In genomic region chr10:75677571-75677970, GRCm38 (mm10) we compare ENCODE assay signal across 11 mouse cellular contexts. TPM values are rescaled to one million over a fixed set of nuclear protein-coding genes. Genes with fewer than 3 reads are reported as not detected.
A peak's percentile ranks its signal among the peaks of the same experiment; 100 is the strongest.
DNase-seq lines count a peak whose midpoint lies in the region; ATAC-seq and TF ChIP-seq lines count a peak whose summit lies in the region.
"Had no signal": no experiment of that assay in that cellular context is flagged by ENCODE, and none has a peak within 500 bp of the region (broad histone marks: within the 10 kb centered on the region; RNA-seq: fewer than 3 reads in every experiment).

No protein-coding gene starts in this region.

- no peak for TF ChIP-seq CTCF in olfactory bulb, adult 2 months (IDR thresholded peaks at IDR 0.05; ENCODE audit: insufficient read depth, low read depth, low read length)

- no peak overlapping the region for H3K9ac ChIP-seq in limb, embryonic 15.5 days
- no peak overlapping the region for H3K9ac ChIP-seq in embryonic facial prominence, embryonic 15.5 days

- H3K4me2 ChIP-seq in limb, embryonic 15.5 days: no peak overlapping the region
- no peak overlapping the region for H3K4me2 ChIP-seq in embryonic facial prominence, embryonic 15.5 days (replicated peaks)

- TF ChIP-seq POLR2A in olfactory bulb, adult 2 months (IDR thresholded peaks at IDR 0.05; ENCODE audit: insufficient read depth, low read depth, low read length): no peak

- H3K4me3 ChIP-seq in limb, embryonic 15.5 days: no peak overlapping the region
- no peak overlapping the region for H3K4me3 ChIP-seq in limb, embryonic 10.5 days
- H3K4me3 ChIP-seq in embryonic facial prominence, embryonic 15.5 days (replicated peaks): no peak overlapping the region
- H3K4me3 ChIP-seq in olfactory bulb, adult 2 months (ENCODE audit: insufficient read depth, low read depth, low read length): no peak overlapping the region

- H3K27me3 ChIP-seq in limb, embryonic 15.5 days: no peaks in the 10 kb centered on the region
- H3K27me3 ChIP-seq in limb, embryonic 10.5 days (ENCODE audit: low read depth, poor library complexity, severe bottlenecking): no peaks in the 10 kb centered on the region
- no peaks in the 10 kb centered on the region for H3K27me3 ChIP-seq in embryonic facial prominence, embryonic 15.5 days
- H3K27me3 ChIP-seq: megakaryocyte, embryonic 14.5 days had no signal

- 78% methylated on average over 2 of the region's 2 CpGs for WGBS in limb, embryonic 15.5 days
- 80% methylated on average over 2 of the region's 2 CpGs for WGBS in limb, embryonic 10.5 days
- WGBS in embryonic facial prominence, embryonic 15.5 days: 77% methylated on average over 2 of the region's 2 CpGs
- 79% methylated on average over 2 of the region's 2 CpGs for WGBS in olfactory bulb, adult 2 months

- 0 out of 2 replicates have a peak overlapping the region, but pooled peaks have one; percentile 34 for H3K27ac ChIP-seq in limb, embryonic 15.5 days
- no peak overlapping the region for H3K27ac ChIP-seq in limb, embryonic 10.5 days
- peak overlapping the region; percentile 83 for H3K27ac ChIP-seq in embryonic facial prominence, embryonic 15.5 days (replicated peaks)
- H3K27ac ChIP-seq in olfactory bulb, adult 2 months (ENCODE audit: insufficient read depth, low read depth, low read length): peak overlapping the region; percentile 38

- H3K36me3 ChIP-seq in limb, embryonic 15.5 days: peaks cover 48% of the 10 kb centered on the region
- H3K36me3 ChIP-seq in limb, embryonic 10.5 days: peaks cover 80% of the 10 kb centered on the region
- H3K36me3 ChIP-seq in embryonic facial prominence, embryonic 15.5 days: peaks cover 12% of the 10 kb centered on the region; the same call in 1 of the 2 replicates

- no peaks in the 10 kb centered on the region for H3K4me1 ChIP-seq in limb, embryonic 15.5 days
- H3K4me1 ChIP-seq in limb, embryonic 10.5 days: peaks cover 15% of the 10 kb centered on the region
- peaks cover 25% of the 10 kb centered on the region for H3K4me1 ChIP-seq in embryonic facial prominence, embryonic 15.5 days
- H3K4me1 ChIP-seq in olfactory bulb, adult 2 months (ENCODE audit: control insufficient read depth, insufficient read depth, low read length): peaks cover 51% of the 10 kb centered on the region

- no peaks in the 10 kb centered on the region for H3K9me3 ChIP-seq in limb, embryonic 15.5 days
- H3K9me3 ChIP-seq in limb, embryonic 10.5 days (replicated peaks): no peaks in the 10 kb centered on the region
- H3K9me3 ChIP-seq in embryonic facial prominence, embryonic 15.5 days (replicated peaks): no peaks in the 10 kb centered on the region

- intact Hi-C loops in heart, postnatal 25 days (cut with DNase I): no loop called here

- no peak for ATAC-seq in limb, embryonic 15.5 days (ENCODE audit: insufficient number of reproducible peaks, low FRiP score, low TSS enrichment, low read depth)
- no peak for ATAC-seq in embryonic facial prominence, embryonic 15.5 days (ENCODE audit: insufficient number of reproducible peaks, low FRiP score, low TSS enrichment, low read depth)
- ATAC-seq: activated CD4-positive, CD25-positive, alpha-beta regulatory T cell, adult 4 months had no signal

- DNase-seq in heart, adult 11 months: peak; percentile 89
- no peak for DNase-seq in heart, postnatal 25 days (ENCODE audit: low spot score)
- no peak for DNase-seq in limb, embryonic 10.5 days (ENCODE audit: low spot score)
- DNase-seq in cerebellum, postnatal 36 days: no peak
- no peak for DNase-seq in T-cell, adult 2 months (ENCODE audit: low spot score)
- DNase-seq: spleen, adult 18-20 months had no signal

RNA-seq across cellular contexts. Expression of gene Susd2, which starts 33.8 kb away (rescaled TPM):
- 1 to 10 TPM; 1.6 to 2.0 TPM for total RNA-seq in heart, postnatal 25 days (2021)
- 10.9 and 14.3 TPM in 2 replicates for polyA plus RNA-seq in limb, embryonic 15.5 days (2015; fragmentation: Nextera tagmentation; extraction: Ambion mirVana)
- polyA plus RNA-seq in limb, embryonic 10.5 days (2016; fragmentation: Nextera tagmentation; extraction: Ambion mirVana): 0.83 and 0.96 TPM in 2 replicates
- 9.0 and 10.1 TPM in 2 replicates for polyA plus RNA-seq in embryonic facial prominence, embryonic 15.5 days (2015; fragmentation: Nextera tagmentation; extraction: Ambion mirVana)
- not detected in 2 replicates for polyA plus RNA-seq in olfactory bulb, adult 2 months (2012; ENCODE audit: insufficient read depth, insufficient read length, low replicate concordance, missing spikeins)
